Mouse (Mus musculus) cerebellum, postnatal 4 days (tissue): Measurements from ENCODE around the gene Igfbp5.

Experiments
- DNase-seq, 2 experiments: peaks; one replicate each; pipeline ENCODE4 v3.0.0; 2022; ENCODE audit warnings: low spot score in 2 of 2, mixed read lengths in 1 of 2

Igfbp5 gene

GRCm38 (mm10) chr1:72811061-72811460 lies 63.6 kb downstream of the Igfbp5 start:
- no peak for DNase-seq

- no peak for DNase-seq
Measured at GRCm38 (mm10) chr1:72809951-72810675, 64.6 kb downstream of the Igfbp5 start.

GRCm38 (mm10) chr1:72809304-72809703 lies 65.4 kb downstream of the Igfbp5 start:
- DNase-seq: no peak
